Mouse (Mus musculus) neural tube, embryonic 13.5 days (tissue): ENCODE results near the gene Rin2. TPM values are rescaled to one million over a fixed set of nuclear protein-coding genes. Genes with fewer than 3 reads are reported as not detected.
"Not testable (repeated sequence)": the region's sequence is repeated elsewhere in the genome, so short reads cannot be mapped to it uniquely, and the experiment has no call there.

ENCODE experiments used
- ATAC-seq: fragments of 200-750 bp; cut with Nextera tagmentation; 2 replicates; pipeline ENCODE4 v1.8.0; 2017; ENCODE audit warnings: low read depth, mild to moderate bottlenecking, moderate TSS enrichment, moderate library complexity
- H3K27ac ChIP-seq: fragments of 300-500 bp; sonication (generic); replicated peaks from 2 replicates; pipeline ENCODE4 v1.5.1; 2015; ENCODE audit warnings: moderate library complexity, mild to moderate bottlenecking, inconsistent platforms
- H3K27me3 ChIP-seq: fragments of 300-500 bp; sonication (generic); 2 replicates; pipeline ENCODE4 v1.6.1; 2015; ENCODE audit warnings: mild to moderate bottlenecking, inconsistent platforms
- H3K36me3 ChIP-seq: fragments of 300-500 bp; sonication (generic); 2 replicates; pipeline ENCODE4 v1.6.1; 2015; ENCODE audit warnings: mild to moderate bottlenecking, inconsistent platforms
- H3K4me1 ChIP-seq: fragments of 300-500 bp; sonication (generic); replicated peaks from 2 replicates; pipeline ENCODE4 v1.6.1; 2015; ENCODE audit warnings: inconsistent platforms
- H3K4me2 ChIP-seq: fragments of 300-500 bp; sonication (generic); 2 replicates; pipeline ENCODE4 v1.6.1; 2015; ENCODE audit warnings: inconsistent platforms, mild to moderate bottlenecking, moderate library complexity
- H3K4me3 ChIP-seq: fragments of 300-500 bp; sonication (generic); 2 replicates; pipeline ENCODE4 v1.5.1; 2015; ENCODE audit warnings: mild to moderate bottlenecking, inconsistent platforms
- H3K9ac ChIP-seq: fragments of 300-500 bp; sonication (generic); 2 replicates; pipeline ENCODE4 v1.6.1; 2015; ENCODE audit warnings: moderate library complexity, mild to moderate bottlenecking, inconsistent platforms
- H3K9me3 ChIP-seq: fragments of 300-500 bp; sonication (generic); 2 replicates; pipeline ENCODE4 v1.6.1; 2016; ENCODE audit warnings: inconsistent platforms
- WGBS: fragments of 180-500 bp; shearing (Covaris S2); methylation state at CpG from one replicate; pipeline ENCODE4 v1.1.7; 2015; 5-methylcytosine and 5-hydroxymethylcytosine counted together
- microRNA-seq: library from miRNA; unstranded; fragments of <30 nt; microRNA quantifications from one replicate; pipeline ENCODE4, GENCODE M21; 2016
- polyA plus RNA-seq: library from polyadenylated mRNA; unstranded; fragments of >200 nt; fragmentation: Nextera tagmentation; extraction: Ambion mirVana; gene quantifications from 2 replicates; pipeline ENCODE4 v1.2.1, GENCODE M21; 2015

Rin2 gene
- polyA plus RNA-seq, 1 experiment from 2014 or later: 17.2 TPM

DNA sequence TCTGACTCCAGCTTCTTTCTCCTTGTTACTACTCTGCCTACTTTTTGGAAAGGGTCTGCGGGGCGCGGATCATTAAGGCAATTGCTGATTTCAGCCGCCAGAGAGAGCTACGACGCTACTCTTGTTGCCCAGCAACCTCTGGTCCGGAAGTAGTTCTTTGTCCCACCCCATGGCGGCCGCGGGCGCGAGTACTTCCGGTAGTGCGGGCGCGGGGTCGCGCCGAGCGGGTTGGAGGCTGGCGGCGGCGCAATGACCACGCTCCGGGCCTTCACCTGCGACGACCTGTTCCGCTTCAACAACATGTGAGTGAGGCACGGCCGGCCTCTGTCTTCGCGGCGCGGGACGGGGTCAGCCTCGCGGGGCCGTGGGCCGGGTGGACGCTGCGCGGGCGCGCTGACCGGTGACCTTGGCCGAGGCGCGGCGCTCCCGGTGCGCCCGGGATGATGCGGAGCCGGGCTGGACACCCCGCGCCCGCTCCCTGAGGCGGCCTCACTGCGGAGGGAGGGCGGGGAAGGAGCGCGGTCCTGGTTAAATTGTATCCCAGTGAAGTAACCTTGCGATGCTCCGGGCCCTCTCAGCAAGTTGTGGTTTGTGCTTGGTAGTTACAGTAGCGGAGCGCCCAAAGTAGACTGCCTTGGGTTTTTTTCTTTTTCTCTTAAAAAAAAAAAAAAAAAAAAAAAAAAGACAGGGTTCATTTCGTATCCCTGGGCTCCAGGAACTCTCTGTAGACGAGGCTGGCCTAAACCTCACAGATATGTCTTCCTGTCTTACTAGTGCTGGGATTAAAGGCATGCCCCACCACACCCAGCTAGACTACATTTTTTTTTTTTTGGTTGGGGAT is 228.3 kb downstream of the Rin2 start:
- Histone ChIP-seq H3K9ac (peak overlapping the region; percentile 95), H3K4me1 (peaks cover 22% of the 10 kb centered on the region), H3K4me2 (peak overlapping the region; percentile 73), H3K36me3 (peaks cover 5% of the 10 kb centered on the region; the same call in 1 of the 2 replicates), H3K27me3 (no peaks in the 10 kb centered on the region), H3K27ac (peak overlapping the region; percentile 86), H3K9me3 (no peaks in the 10 kb centered on the region), H3K4me3 (peak overlapping the region; percentile 98)
- ATAC-seq: peak; percentile 97
- WGBS: under 1% methylated on average over 68 of the region's 68 CpGs

DNA sequence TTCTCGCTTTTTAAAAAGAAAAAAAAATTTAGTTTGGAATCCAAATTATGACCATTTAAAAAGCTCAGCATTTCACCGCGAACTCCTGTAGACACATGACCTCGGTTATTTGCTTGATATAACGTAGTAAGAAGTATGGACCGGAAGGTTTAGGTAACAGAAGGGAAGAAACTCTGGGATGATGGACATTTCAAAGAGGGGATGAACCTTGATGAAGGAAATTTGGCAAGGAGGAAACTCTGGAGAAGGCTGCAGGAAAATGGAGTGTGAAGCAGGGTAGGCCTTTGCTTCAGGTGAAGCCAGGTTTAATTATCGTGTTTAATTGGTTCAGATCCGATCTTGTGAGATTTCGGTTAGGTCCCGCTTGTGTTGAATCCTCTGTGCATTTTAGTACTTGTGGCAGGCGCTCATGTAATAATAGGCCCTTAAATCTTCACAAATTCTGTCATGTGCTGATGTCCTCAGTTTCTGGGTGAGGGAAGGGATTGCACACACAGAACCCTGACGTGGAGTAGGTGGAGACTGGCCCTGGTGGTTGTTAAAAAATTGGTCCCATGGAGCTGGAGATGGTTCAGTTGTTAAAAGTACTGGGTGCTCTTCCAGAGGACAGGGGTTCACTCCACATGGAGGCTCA is 229.1 kb downstream of the Rin2 start:
- no peaks in the 10 kb centered on the region for H3K9me3 ChIP-seq
- peaks cover 22% of the 10 kb centered on the region for H3K4me1 ChIP-seq
- H3K36me3 ChIP-seq: peaks cover 11% of the 10 kb centered on the region
- WGBS: 35% methylated on average over 12 of the region's 12 CpGs
- no peak for ATAC-seq
- H3K9ac ChIP-seq: peak overlapping the region; percentile 95
- no peak overlapping the region for H3K27ac ChIP-seq
- no peaks in the 10 kb centered on the region for H3K27me3 ChIP-seq
- peak overlapping the region; percentile 98 for H3K4me3 ChIP-seq
- H3K4me2 ChIP-seq: peak overlapping the region; percentile 73

DNA sequence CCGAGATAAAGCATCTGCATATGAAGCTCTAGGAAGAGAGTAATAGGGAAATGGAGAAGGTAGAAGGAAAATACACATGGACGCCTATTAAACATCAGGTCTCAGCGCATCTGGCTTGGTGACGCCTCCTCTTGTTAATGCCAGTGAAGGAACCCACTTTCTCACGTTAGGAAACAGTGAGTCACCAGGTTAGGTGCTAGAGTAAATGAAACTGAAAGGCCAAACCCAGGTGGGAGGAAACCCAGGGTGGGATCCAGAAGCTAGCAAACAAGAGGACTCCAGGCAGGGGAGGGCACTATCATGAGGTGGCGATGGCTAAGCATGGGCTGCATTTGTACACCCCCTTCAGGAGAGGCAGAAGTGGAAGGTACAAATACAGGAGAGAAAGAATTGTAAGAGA is 230.1 kb downstream of the Rin2 start:
- no peaks in the 10 kb centered on the region for H3K27me3 ChIP-seq
- no peak for ATAC-seq
- WGBS: 91% methylated on average over 6 of the region's 6 CpGs
- H3K36me3 ChIP-seq: peaks cover 19% of the 10 kb centered on the region
- H3K4me3 ChIP-seq: no peak overlapping the region
- H3K4me1 ChIP-seq: peaks cover 22% of the 10 kb centered on the region
- H3K4me2 ChIP-seq: no peak overlapping the region
- no peaks in the 10 kb centered on the region for H3K9me3 ChIP-seq
- H3K9ac ChIP-seq: no peak overlapping the region
- H3K27ac ChIP-seq: no peak overlapping the region

DNA sequence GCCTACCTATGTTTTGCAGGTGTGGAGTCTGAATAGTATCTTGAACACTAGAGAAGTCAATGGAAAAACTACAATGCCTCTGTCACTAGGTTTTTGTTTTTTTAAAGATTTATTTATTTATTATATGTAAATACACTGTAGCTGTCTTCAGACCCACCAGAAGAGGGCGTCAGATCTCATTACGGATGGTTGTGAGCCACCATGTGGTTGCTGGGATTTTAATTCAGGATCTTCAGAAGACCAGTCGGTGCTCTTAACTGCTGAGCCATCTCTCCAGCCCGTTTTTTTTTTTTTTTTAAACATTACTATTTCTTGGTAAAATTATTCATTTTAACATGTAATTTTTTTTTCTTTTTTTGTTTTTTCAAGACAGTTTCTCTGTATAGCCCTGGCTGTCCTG is 230.9 kb downstream of the Rin2 start:
- H3K4me3 ChIP-seq, H3K27me3 ChIP-seq, H3K9ac ChIP-seq, H3K27ac ChIP-seq, ATAC-seq, H3K4me2 ChIP-seq, H3K9me3 ChIP-seq: not testable (repeated sequence)
- 52% methylated on average over 4 of the region's 4 CpGs for WGBS
- Histone ChIP-seq H3K4me1 (peaks cover 22% of the 10 kb centered on the region), H3K36me3 (peaks cover 26% of the 10 kb centered on the region)

DNA sequence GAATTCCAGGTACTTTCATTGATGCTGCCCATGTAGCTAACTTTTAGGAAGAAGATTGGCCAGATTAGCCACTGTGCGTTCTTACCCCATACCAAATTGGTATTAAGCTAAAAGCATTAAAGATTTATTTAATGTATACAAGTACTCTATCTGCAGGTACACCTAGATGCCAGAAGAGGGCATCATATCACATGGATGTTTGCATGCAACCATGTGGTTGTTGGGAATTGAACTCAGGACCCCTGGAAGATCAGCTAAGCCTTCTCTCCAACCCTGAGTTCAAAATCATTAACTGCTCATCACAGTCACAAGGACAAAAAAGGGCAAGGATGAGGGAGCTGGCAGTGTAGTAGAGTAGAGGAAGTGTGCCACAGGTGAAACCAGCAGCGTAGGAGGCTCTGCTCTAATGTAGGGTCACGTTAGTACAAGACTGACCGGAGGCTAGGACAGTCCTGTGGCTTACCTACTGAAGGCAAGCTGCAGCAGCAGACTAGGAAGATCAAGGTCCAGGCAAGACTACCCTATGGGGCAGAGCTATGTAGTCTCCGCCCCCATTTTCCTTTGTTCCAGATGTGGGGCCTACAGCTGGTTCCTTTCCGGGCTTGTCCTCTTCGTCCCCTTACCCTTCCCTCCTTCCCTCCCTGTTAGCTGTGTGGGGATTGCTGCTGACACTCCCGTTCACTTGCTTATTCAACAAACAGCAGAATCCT is 246.1 kb downstream of the Rin2 start:
- Histone ChIP-seq H3K4me1 (no peaks in the 10 kb centered on the region), H3K27ac (no peak overlapping the region), H3K27me3 (no peaks in the 10 kb centered on the region), H3K4me3 (no peak overlapping the region), H3K9me3 (no peaks in the 10 kb centered on the region), H3K9ac (no peak overlapping the region), H3K4me2 (no peak overlapping the region), H3K36me3 (peaks cover 91% of the 10 kb centered on the region)
- 90% methylated on average over 8 of the region's 8 CpGs for WGBS
- ATAC-seq: no peak

DNA sequence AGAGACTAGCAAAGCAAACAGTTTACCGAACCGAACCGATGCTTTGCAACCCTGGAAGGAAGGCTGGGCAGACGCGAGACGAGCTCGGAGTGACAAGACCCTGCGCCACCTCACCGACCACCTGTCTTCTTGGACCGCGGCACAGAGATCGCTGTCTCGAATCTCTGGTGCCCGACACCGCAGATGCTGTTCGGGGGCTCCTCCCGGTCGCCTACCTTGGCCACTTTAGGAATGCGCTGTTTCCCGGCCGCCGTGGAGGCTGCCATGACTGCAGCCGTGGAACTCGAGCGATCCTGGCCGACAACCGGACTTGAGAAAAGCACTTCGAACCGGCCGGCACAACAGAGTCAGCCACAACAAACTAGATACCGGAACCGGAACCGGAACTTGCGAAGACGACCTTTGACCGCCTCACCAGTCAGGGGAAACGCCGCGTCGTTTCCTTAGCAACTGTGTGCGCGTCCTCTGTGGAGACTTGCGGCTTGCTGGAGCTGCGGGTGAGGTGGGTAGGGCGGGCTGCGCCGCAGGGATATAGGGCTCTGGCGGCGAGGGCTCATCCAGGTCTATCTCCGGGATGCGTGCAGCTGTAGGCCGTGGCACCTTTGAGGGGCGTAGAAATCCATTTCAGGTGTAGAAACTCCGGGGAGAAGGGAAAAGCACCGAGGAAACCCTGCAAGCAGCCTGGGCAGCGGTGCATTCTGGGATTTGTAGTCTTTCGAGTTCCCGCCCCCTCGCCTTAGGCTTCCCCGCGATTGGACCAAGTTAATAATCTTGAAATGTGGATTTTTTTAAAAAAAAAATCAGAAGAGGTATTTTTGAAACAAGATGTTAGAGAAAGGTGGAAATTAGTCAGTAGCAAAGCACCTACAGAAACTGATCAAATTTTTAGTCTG is 259.6 kb downstream of the Rin2 start, which contains the start of the genes Cfap61 and Crnkl1:
Gene Cfap61 (plus strand): TSS at position 446 of the 893 bp plus-strand sequence.
Gene Crnkl1 (minus strand): TSS at position 676 of the 893 bp plus-strand sequence.
- Histone ChIP-seq H3K27me3 (no peaks in the 10 kb centered on the region), H3K4me1 (peaks cover 16% of the 10 kb centered on the region), H3K27ac (no peak within 1 kb of the TSS), H3K4me3 (peak within 1 kb of the TSS; percentile 88), H3K9me3 (no peaks in the 10 kb centered on the region), H3K4me2 (peak within 1 kb of the TSS; percentile 93), H3K36me3 (peaks cover 31% of the 10 kb centered on the region), H3K9ac (peak within 1 kb of the TSS; percentile 82)
- WGBS: under 1% methylated on average over 61 of the region's 61 CpGs
- ATAC-seq: peak; percentile 99

DNA sequence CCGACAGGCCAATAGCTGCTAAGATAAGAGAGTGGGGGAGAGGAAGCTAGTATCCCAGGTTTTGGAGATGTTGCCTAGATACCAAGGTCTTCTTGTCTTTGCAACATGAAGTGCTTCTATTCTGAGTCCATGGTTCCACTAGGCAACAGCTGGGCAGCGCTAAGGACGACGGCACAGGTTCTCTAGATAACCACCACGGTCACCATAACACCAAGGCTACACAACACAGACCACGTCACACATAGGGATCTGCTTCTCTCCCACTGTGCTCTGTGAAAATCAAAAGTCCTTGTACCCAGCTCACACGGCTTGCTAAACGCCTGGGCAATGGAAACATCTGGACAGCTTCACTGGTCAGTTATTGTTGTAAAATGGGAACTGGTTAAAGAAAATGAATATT is 262.0 kb downstream of the Rin2 start:
- WGBS: 85% methylated on average over 8 of the region's 8 CpGs
- no peak overlapping the region for H3K4me3 ChIP-seq

More for the DNA sequence above, 262.0 kb downstream of the Rin2 start:
- Histone ChIP-seq H3K27me3 (no peaks in the 10 kb centered on the region), H3K9me3 (no peaks in the 10 kb centered on the region), H3K4me2 (no peak overlapping the region), H3K27ac (no peak overlapping the region), H3K36me3 (peaks cover 9% of the 10 kb centered on the region), H3K9ac (no peak overlapping the region), H3K4me1 (peaks cover 16% of the 10 kb centered on the region)
- no peak for ATAC-seq

Small RNA genes within 50 kb of the gene (microRNA-seq; reads per million reads assigned to microRNA genes)
- not detected for gene Gm25026

Other genes with a start within 250 kb of the Rin2 start
- 127 and 135 TPM in 2 replicates for gene Naa20, start 226.9 kb downstream of the Rin2 start, polyA plus RNA-seq